8 mouse cellular contexts compared by ENCODE assay signal in genomic region chr17:32091364-32092240, GRCm38 (mm10). TPM values are rescaled to one million over a fixed set of nuclear protein-coding genes. Genes with fewer than 3 reads are reported as not detected.
DNase-seq lines count a peak whose midpoint lies in the region; ATAC-seq and TF ChIP-seq lines count a peak whose summit lies in the region.
"Not testable (repeated sequence)": the region's sequence is repeated elsewhere in the genome, so short reads cannot be mapped to it uniquely, and the experiment has no call there.

No protein-coding gene starts in this region.

- H3K4me3 ChIP-seq in bone marrow macrophage, adult 2 months (ENCODE audit: insufficient read depth, low read length), result peak overlapping the region; percentile 48
- peak overlapping the region; percentile 23 to 30 for H3K4me3 ChIP-seq in heart, embryonic 14.5 days (ENCODE audit: control insufficient read depth in 1 of 2, insufficient read depth in 1 of 2, low read depth in 1 of 2, low read length in 2 of 2)
- H3K4me3 ChIP-seq in liver, embryonic 12.5 days, result peak overlapping the region; percentile 52
- H3K4me3 ChIP-seq in myocyte, result peak overlapping the region; percentile 13

- not testable (repeated sequence) for H3K27me3 ChIP-seq in heart, embryonic 14.5 days (ENCODE audit: control insufficient read depth, insufficient read depth, low read length); liver, embryonic 12.5 days (replicated peaks); myocyte (ENCODE audit: control insufficient read depth, insufficient read depth, insufficient read length)

- not testable (repeated sequence) for H3ac ChIP-seq in myocyte (ENCODE audit: control insufficient read depth, insufficient read length)

- H3K4me2 ChIP-seq in heart, embryonic 14.5 days (ENCODE audit: low read length), result peak overlapping the region; percentile 62
- H3K4me2 ChIP-seq in liver, embryonic 12.5 days, result peak overlapping the region; percentile 73
- peak overlapping the region; percentile 89 for H3K4me2 ChIP-seq in myocyte (ENCODE audit: low read depth)

- H3K36me3 ChIP-seq in heart, embryonic 14.5 days (ENCODE audit: control insufficient read depth, insufficient read depth, low read length); liver, embryonic 12.5 days; myocyte (ENCODE audit: control insufficient read depth, insufficient read depth): not testable (repeated sequence)

- H3K79me2 ChIP-seq in myocyte (ENCODE audit: control insufficient read depth, insufficient read depth), result not testable (repeated sequence)

- DNase-seq in A20 (ENCODE audit: low read depth, low spot score), result peak; percentile 91
- DNase-seq in fibroblast of lung, adult 2 months (ENCODE audit: low read depth), result peak; percentile 58
- DNase-seq in kidney, postnatal 10 days, result peak; percentile 91
- DNase-seq in spleen, postnatal 4 days (ENCODE audit: low spot score in 2 of 2), result peak; percentile 91 to 92

- not testable (repeated sequence) for H3K9me3 ChIP-seq in heart, embryonic 14.5 days (ENCODE audit: control insufficient read depth, low read length); liver, embryonic 12.5 days (replicated peaks)

- 10% methylated on average over 12 of the region's 16 CpGs for WGBS in heart, embryonic 14.5 days
- WGBS in liver, embryonic 12.5 days (ENCODE audit: insufficient replicate concordance), result 7% methylated on average over 16 of the region's 16 CpGs

- not testable (repeated sequence) for TF ChIP-seq CTCF in bone marrow macrophage, adult 2 months (IDR thresholded peaks at IDR 0.05; ENCODE audit: low read depth, low read length)

- ATAC-seq in heart, embryonic 14.5 days (ENCODE audit: insufficient number of reproducible peaks, insufficient read depth, low FRiP score, low read depth), result peak; percentile 84
- peak; percentile 94 for ATAC-seq in liver, embryonic 12.5 days

- peak overlapping the region; percentile 31; the same call in 1 of the 2 replicates for H3K9ac ChIP-seq in heart, embryonic 14.5 days (ENCODE audit: low read length)
- peak overlapping the region; percentile 73 for H3K9ac ChIP-seq in liver, embryonic 12.5 days

- not testable (repeated sequence) for H3K4me1 ChIP-seq in bone marrow macrophage, adult 2 months (ENCODE audit: control insufficient read depth, insufficient read depth, low read length); heart, embryonic 14.5 days (ENCODE audit: control insufficient read depth in 2 of 2, insufficient read depth in 2 of 2, low read length in 2 of 2)
- peaks cover 59% of the 10 kb centered on the region for H3K4me1 ChIP-seq in liver, embryonic 12.5 days

- not testable (repeated sequence) for TF ChIP-seq POLR2A in bone marrow macrophage, adult 2 months (IDR thresholded peaks at IDR 0.05; ENCODE audit: borderline replicate concordance, low read depth, low read length)
- peak; percentile 59 for TF ChIP-seq POLR2A in myocyte (IDR thresholded peaks at IDR 0.05; ENCODE audit: insufficient read length, low read depth)

- peak overlapping the region; percentile 17; the same call in 1 of the 2 replicates for H3K27ac ChIP-seq in bone marrow macrophage, adult 2 months (ENCODE audit: insufficient read depth, low read depth, low read length)
- peak overlapping the region in 1 of 2 experiments; percentile 24; a peak in 1 of 4 replicates for H3K27ac ChIP-seq in heart, embryonic 14.5 days (replicated peaks in 1 of 2; ENCODE audit: control insufficient read depth in 1 of 2, insufficient read depth in 1 of 2, low read depth in 2 of 2, low read length in 2 of 2)
- H3K27ac ChIP-seq in liver, embryonic 12.5 days, result peak overlapping the region; percentile 98

TF ChIP-seq in myocyte, 11 proteins besides CTCF, POLR2A, EP300 and RAD21:
- 0 out of 2 replicates have a peak, but pooled peaks have one; percentile 25 for TF ChIP-seq CEBPB (IDR thresholded peaks at IDR 0.05; ENCODE audit: insufficient read depth, poor library complexity, severe bottlenecking)
- peak; percentile 42 for TF ChIP-seq POLR2AphosphoS2 (IDR thresholded peaks at IDR 0.05; ENCODE audit: insufficient read length, low read depth)
TF ChIP-seq in myocyte: peak in this region for 2; not testable (repeated sequence) for 9.

RNA-seq across cellular contexts. Expression of gene Hsf2bp, which starts 55.5 kb away (rescaled TPM):
- 0.55 TPM in 1 of 2 replicates, not detected in the other for polyA plus RNA-seq in bone marrow macrophage, adult 2 months (2012; ENCODE audit: insufficient read depth, insufficient read length, missing spikeins)
- 0.11 and 0.49 TPM in 2 replicates for polyA plus RNA-seq in heart, embryonic 14.5 days (2014; fragmentation: Nextera tagmentation; extraction: Ambion mirVana)
- polyA plus RNA-seq in liver, embryonic 12.5 days (2016; fragmentation: Nextera tagmentation; extraction: Ambion mirVana), result 0.13 and 0.14 TPM in 2 replicates
- 4.9 TPM for polyA plus RNA-seq in myocyte (2012; fragmentation: generic; extraction: Trizol)

RNA-seq across cellular contexts. Expression of gene Rrp1b, which starts 55.7 kb away (rescaled TPM):
- 9.6 and 11.2 TPM in 2 replicates for polyA plus RNA-seq in bone marrow macrophage, adult 2 months (2012; ENCODE audit: insufficient read depth, insufficient read length, missing spikeins)
- polyA plus RNA-seq in heart, embryonic 14.5 days (2014; fragmentation: Nextera tagmentation; extraction: Ambion mirVana), result 23.2 and 24.1 TPM in 2 replicates
- polyA plus RNA-seq in liver, embryonic 12.5 days (2016; fragmentation: Nextera tagmentation; extraction: Ambion mirVana), result 51.6 and 51.7 TPM in 2 replicates
- polyA plus RNA-seq in myocyte (2012; fragmentation: generic; extraction: Trizol), result 13.1 TPM
